In genomic region chr10:5239680-5240079, GRCm38 (mm10) we compare ENCODE assay signal across 15 mouse cellular contexts.
"Had no signal": no experiment of that assay in that cellular context is flagged by ENCODE, and none has a peak within 500 bp of the region (broad histone marks: within the 10 kb centered on the region; RNA-seq: fewer than 3 reads in every experiment).

No protein-coding gene starts in this region.

- H3K9ac ChIP-seq: limb, embryonic 15.5 days; liver, embryonic 12.5 days; lung, embryonic 14.5 days; midbrain, embryonic 12.5 days; neural tube, embryonic 13.5 days had no signal

- H3K4me1 ChIP-seq: limb, embryonic 15.5 days; liver, embryonic 12.5 days; midbrain, embryonic 12.5 days; neural tube, embryonic 13.5 days had no signal

- H3K27ac ChIP-seq: kidney, postnatal 0 days; limb, embryonic 15.5 days; liver, embryonic 12.5 days; midbrain, embryonic 12.5 days; neural tube, embryonic 13.5 days had no signal

- H3K4me2 ChIP-seq: limb, embryonic 15.5 days; liver, embryonic 12.5 days; lung, embryonic 14.5 days; midbrain, embryonic 12.5 days; neural tube, embryonic 13.5 days had no signal

- ATAC-seq: liver, embryonic 12.5 days had no signal

- H3K27me3 ChIP-seq: limb, embryonic 15.5 days; liver, embryonic 12.5 days; midbrain, embryonic 12.5 days; neural tube, embryonic 13.5 days had no signal

- H3K4me3 ChIP-seq: limb, embryonic 15.5 days; liver, embryonic 12.5 days; midbrain, embryonic 12.5 days; neural tube, embryonic 13.5 days had no signal

- H3K9me3 ChIP-seq: limb, embryonic 15.5 days; liver, embryonic 12.5 days; midbrain, embryonic 12.5 days; neural tube, embryonic 13.5 days had no signal

- H3K36me3 ChIP-seq: liver, embryonic 12.5 days; midbrain, embryonic 12.5 days; neural tube, embryonic 13.5 days had no signal

- DNase-seq: kidney, adult 9 months; kidney, postnatal 36 days; layer of hippocampus, adult 9-11 months; layer of hippocampus, postnatal 36 days; lung, embryonic 14.5 days; lung, postnatal 10 days; lung, postnatal 4 days; right cerebral cortex, adult 18-20 months; right cerebral cortex, postnatal 25 days; thymus, postnatal 36 days had no signal
